In genomic region chr6:124683591-124684417, GRCm38 (mm10) we compare ENCODE assay signal across 8 mouse cellular contexts. TPM values are rescaled to one million over a fixed set of nuclear protein-coding genes. Genes with fewer than 3 reads are reported as not detected.
DNase-seq lines count a peak whose midpoint lies in the region; ATAC-seq and TF ChIP-seq lines count a peak whose summit lies in the region.

No protein-coding gene starts in this region.

- peak overlapping the region; percentile 40 for H3K4me2 ChIP-seq in liver, embryonic 16.5 days (ENCODE audit: low read depth, low read length)
- no peak overlapping the region for H3K4me2 ChIP-seq in hindbrain, embryonic 14.5 days (replicated peaks)

- no peak for DNase-seq in layer of hippocampus, adult 2 months (ENCODE audit: low spot score in 2 of 2)
- no peak for DNase-seq in layer of hippocampus, adult 11-12 months (ENCODE audit: low spot score)
- DNase-seq in induced T-regulatory cell, adult 2 months (ENCODE audit: low read depth) = peak; percentile 33
- no peak for DNase-seq in spleen, adult 12 weeks (ENCODE audit: low spot score)
- no peak for DNase-seq in hindbrain, embryonic 14.5 days (ENCODE audit: low spot score)
- DNase-seq in spleen, postnatal 36 days (ENCODE audit: low spot score in 2 of 2) = no peak

- no peaks in the 10 kb centered on the region for H3K36me3 ChIP-seq in liver, embryonic 16.5 days (ENCODE audit: control insufficient read depth, insufficient read depth)
- no peaks in the 10 kb centered on the region for H3K36me3 ChIP-seq in hindbrain, embryonic 14.5 days (replicated peaks; ENCODE audit: control insufficient read depth, insufficient read depth)

- H3K9me3 ChIP-seq in liver, embryonic 16.5 days (replicated peaks; ENCODE audit: control insufficient read depth, low read length) = no peaks in the 10 kb centered on the region
- no peaks in the 10 kb centered on the region for H3K9me3 ChIP-seq in hindbrain, embryonic 14.5 days (ENCODE audit: control insufficient read depth, low read length)

- no peak overlapping the region; the same call in 1 of the 2 replicates for H3K9ac ChIP-seq in liver, embryonic 16.5 days (ENCODE audit: low read depth, low read length)
- no peak overlapping the region for H3K9ac ChIP-seq in hindbrain, embryonic 14.5 days

- H3K4me1 ChIP-seq in liver, embryonic 16.5 days (ENCODE audit: control insufficient read depth, low read depth, low read length) = peaks cover 50% of the 10 kb centered on the region
- no peaks in the 10 kb centered on the region for H3K4me1 ChIP-seq in hindbrain, embryonic 14.5 days (replicated peaks; ENCODE audit: control insufficient read depth, insufficient read depth, low read length)

- H3K27ac ChIP-seq in layer of hippocampus, adult 2 months = 0 out of 2 replicates have a peak overlapping the region, but pooled peaks have one; percentile 12
- H3K27ac ChIP-seq in liver, embryonic 16.5 days (ENCODE audit: low read length) = peak overlapping the region; percentile 57
- H3K27ac ChIP-seq in hindbrain, embryonic 14.5 days = no peak overlapping the region

- peak; percentile 23 for ATAC-seq in activated CD4-positive, CD25-positive, alpha-beta regulatory T cell, adult 4 months
- ATAC-seq in liver, embryonic 16.5 days (ENCODE audit: low read depth) = peak; percentile 88
- ATAC-seq in hindbrain, embryonic 14.5 days (ENCODE audit: low FRiP score) = no peak

- H3K4me3 ChIP-seq in layer of hippocampus, adult 2 months = no peak overlapping the region
- H3K4me3 ChIP-seq in liver, embryonic 16.5 days (ENCODE audit: low read depth, low read length) = no peak overlapping the region
- no peak overlapping the region for H3K4me3 ChIP-seq in hindbrain, embryonic 14.5 days (replicated peaks; ENCODE audit: low read length)

- no peaks in the 10 kb centered on the region for H3K27me3 ChIP-seq in liver, embryonic 16.5 days (ENCODE audit: control insufficient read depth, insufficient read depth, low read depth, low read length)
- H3K27me3 ChIP-seq in hindbrain, embryonic 14.5 days (ENCODE audit: control insufficient read depth, insufficient read depth, low read length) = no peaks in the 10 kb centered on the region

- WGBS in liver, embryonic 16.5 days (ENCODE audit: insufficient replicate concordance) = 46% methylated on average over 14 of the region's 14 CpGs
- WGBS in hindbrain, embryonic 14.5 days = 93% methylated on average over 14 of the region's 14 CpGs

- no peak for TF ChIP-seq CTCF in layer of hippocampus, adult 2 months (conservative IDR thresholded peaks at IDR 0.05)

RNA-seq across cellular contexts. Expression of gene Lpcat3, which starts 21.0 kb away (rescaled TPM):
- total RNA-seq in layer of hippocampus, adult 2 months (2021) = 10 to 100 TPM; 31.0 to 32.6 TPM
- polyA plus RNA-seq in activated CD4-positive, CD25-positive, alpha-beta regulatory T cell, adult 4 months (2017; shearing (Covaris generic)) = 10 to 100 TPM; 24.3 to 25.9 TPM
- polyA plus RNA-seq in liver, embryonic 16.5 days (2015; fragmentation: Nextera tagmentation; extraction: Ambion mirVana) = 80.1 and 88.6 TPM in 2 replicates
- 42.4 and 42.9 TPM in 2 replicates for polyA plus RNA-seq in hindbrain, embryonic 14.5 days (2014; fragmentation: Nextera tagmentation; extraction: Ambion mirVana)

RNA-seq across cellular contexts. Expression of gene Emg1, which starts 28.2 kb away (rescaled TPM):
- total RNA-seq in layer of hippocampus, adult 2 months (2021) = 10 to 100 TPM; 58.0 to 58.7 TPM
- 100 to 1,000 TPM; 401 to 440 TPM for polyA plus RNA-seq in activated CD4-positive, CD25-positive, alpha-beta regulatory T cell, adult 4 months (2017; shearing (Covaris generic))
- 105 and 121 TPM in 2 replicates for polyA plus RNA-seq in liver, embryonic 16.5 days (2015; fragmentation: Nextera tagmentation; extraction: Ambion mirVana)
- polyA plus RNA-seq in hindbrain, embryonic 14.5 days (2014; fragmentation: Nextera tagmentation; extraction: Ambion mirVana) = 91.4 and 94.1 TPM in 2 replicates

RNA-seq across cellular contexts. Expression of gene Phb2, which starts 28.3 kb away (rescaled TPM):
- total RNA-seq in layer of hippocampus, adult 2 months (2021) = 100 to 1,000 TPM; 121 to 124 TPM
- 10 to 100 TPM; 72.2 to 87.3 TPM for polyA plus RNA-seq in activated CD4-positive, CD25-positive, alpha-beta regulatory T cell, adult 4 months (2017; shearing (Covaris generic))
- polyA plus RNA-seq in liver, embryonic 16.5 days (2015; fragmentation: Nextera tagmentation; extraction: Ambion mirVana) = 206 and 214 TPM in 2 replicates
- 241 and 242 TPM in 2 replicates for polyA plus RNA-seq in hindbrain, embryonic 14.5 days (2014; fragmentation: Nextera tagmentation; extraction: Ambion mirVana)

RNA-seq across cellular contexts. Expression of gene C1s2, which starts 47.9 kb away (rescaled TPM):
- total RNA-seq in layer of hippocampus, adult 2 months (2021) = under 1 TPM; 0.26 to 0.52 TPM
- not detected for polyA plus RNA-seq in activated CD4-positive, CD25-positive, alpha-beta regulatory T cell, adult 4 months (2017; shearing (Covaris generic))
- polyA plus RNA-seq in liver, embryonic 16.5 days (2015; fragmentation: Nextera tagmentation; extraction: Ambion mirVana) = 0.04 TPM in 1 of 2 replicates, not detected in the other
- 0.07 TPM in 1 of 2 replicates, not detected in the other for polyA plus RNA-seq in hindbrain, embryonic 14.5 days (2014; fragmentation: Nextera tagmentation; extraction: Ambion mirVana)

RNA-seq across cellular contexts. Expression of gene Ptpn6, which starts 54.7 kb away (rescaled TPM):
- total RNA-seq in layer of hippocampus, adult 2 months (2021) = 1 to 10 TPM; 5.5 to 6.6 TPM
- 100 to 1,000 TPM; 138 to 144 TPM for polyA plus RNA-seq in activated CD4-positive, CD25-positive, alpha-beta regulatory T cell, adult 4 months (2017; shearing (Covaris generic))
- polyA plus RNA-seq in liver, embryonic 16.5 days (2015; fragmentation: Nextera tagmentation; extraction: Ambion mirVana) = 38.2 and 38.3 TPM in 2 replicates
- polyA plus RNA-seq in hindbrain, embryonic 14.5 days (2014; fragmentation: Nextera tagmentation; extraction: Ambion mirVana) = 3.5 and 4.3 TPM in 2 replicates
